Mouse (Mus musculus): ENCODE results near the gene Fancd2. TPM values are rescaled to one million over a fixed set of nuclear protein-coding genes. Genes with fewer than 3 reads are reported as not detected.

Gene Fancd2
- polyA plus RNA-seq (2012; rRNA removed), result 16.9 and 20.6 TPM in 2 replicates

DNA sequence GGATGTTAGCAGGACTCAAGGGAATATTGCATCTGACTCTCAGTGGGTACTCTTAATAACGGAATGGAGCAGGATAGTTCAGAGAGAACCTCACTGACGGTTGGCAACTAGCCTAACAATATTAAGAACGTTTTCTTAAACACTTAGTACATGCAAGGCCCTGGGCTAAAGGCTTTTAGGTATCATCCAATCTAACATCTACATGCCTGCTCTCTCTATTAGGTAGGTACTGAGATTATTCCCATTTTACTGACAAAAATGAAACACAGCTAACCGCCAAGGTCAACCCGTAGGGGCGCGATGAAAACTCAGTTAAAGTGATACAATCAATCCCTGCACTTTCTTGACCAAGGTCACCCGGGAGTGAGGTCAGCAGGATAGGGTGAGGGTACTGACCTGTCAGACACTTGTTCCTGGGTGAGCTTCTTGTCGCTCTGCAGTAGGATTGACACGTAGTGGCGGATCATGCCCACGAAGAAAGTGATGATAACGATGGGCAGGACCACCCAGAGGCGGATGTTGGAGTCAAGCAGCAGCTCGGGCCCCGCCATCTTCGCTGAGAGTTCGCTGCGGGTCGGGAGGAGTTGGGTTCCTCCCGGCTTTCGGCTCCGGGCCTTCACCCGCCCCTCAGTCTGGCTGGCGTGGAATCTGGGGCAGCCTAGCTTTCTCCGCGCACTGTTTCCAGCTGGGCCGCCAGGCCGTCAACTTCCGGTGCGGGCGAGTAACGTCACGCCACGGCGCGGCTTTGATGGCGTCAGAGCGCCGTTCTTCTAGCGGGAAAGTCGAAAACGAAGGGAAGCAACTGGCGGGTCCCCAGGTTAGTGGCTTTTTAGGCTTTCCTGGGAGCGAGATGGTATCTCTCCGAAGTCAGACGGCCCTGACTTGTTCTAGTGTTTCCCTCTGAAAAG is at the start of gene Fancd2, which contains the start of gene Emc3:
TSS of gene Fancd2 (plus strand) at position 751 of the 908 bp plus-strand sequence.
TSS of gene Emc3 (minus strand) at position 721 of the 908 bp plus-strand sequence.

DNA sequence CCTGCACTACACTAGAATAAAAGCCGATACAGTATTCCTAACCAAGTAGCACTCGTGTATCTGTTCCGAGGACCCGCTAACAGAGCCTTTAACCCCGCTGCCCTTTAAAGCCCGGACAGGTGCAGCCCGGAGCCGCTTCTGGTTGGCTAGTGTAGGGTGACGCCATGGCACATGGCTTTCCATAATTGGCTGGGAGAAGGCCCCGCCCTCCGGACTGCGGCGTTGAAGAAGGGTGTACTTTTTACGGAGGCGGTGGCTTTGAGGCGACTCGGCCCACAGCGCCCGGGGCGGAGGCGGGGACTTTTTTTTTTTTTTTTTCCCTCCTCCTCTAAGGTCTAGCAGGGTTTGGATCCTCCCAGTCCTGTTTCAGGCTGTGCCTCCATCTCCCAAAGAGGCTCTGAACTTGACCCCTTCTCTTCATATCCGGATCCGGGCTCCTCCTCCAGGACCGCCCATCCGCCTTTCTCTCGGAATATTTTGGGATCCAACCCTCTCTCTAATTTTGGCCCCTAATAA is 48.3 kb upstream of the Fancd2 start, which contains the start of gene Creld1:
TSS of gene Creld1 (plus strand) at position 198 of the 516 bp plus-strand sequence.

DNA sequence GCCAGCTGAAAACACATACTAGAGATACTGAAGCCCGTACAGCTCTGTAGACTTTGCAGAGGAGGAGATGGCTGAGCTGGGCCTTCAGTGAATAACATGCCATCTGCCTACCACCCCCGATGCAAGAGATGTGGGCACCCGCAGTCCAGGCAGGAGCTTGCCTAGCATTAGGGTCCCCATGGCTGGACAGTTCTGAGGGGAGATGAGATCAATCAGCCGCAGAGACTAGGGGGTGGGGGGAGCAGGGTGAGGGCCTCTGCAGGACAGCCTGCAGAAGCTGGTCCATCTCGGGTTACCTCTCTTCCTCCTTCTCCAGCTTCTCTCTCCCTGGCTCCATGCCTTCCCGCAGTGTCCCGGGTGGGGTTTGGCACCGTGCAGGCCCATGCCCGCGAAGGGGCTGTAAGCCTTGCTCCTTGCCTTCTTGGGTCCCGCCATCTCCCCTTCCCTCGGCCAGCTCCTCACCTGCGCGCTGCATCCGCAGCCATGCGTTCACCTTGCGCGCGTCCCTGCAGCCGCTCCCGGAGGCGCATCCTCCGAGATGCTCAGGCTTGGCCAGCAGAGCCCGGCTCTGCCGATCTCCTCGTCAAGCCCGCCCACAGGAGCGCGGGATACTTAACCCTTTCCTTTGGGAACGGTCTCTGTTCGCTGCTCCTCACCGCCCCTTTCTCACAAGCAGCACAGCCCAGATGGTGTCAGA is 29.9 kb upstream of the Fancd2 start, which contains the start of gene Prrt3:
TSS of gene Prrt3 (minus strand) at position 544 of the 697 bp plus-strand sequence.

DNA sequence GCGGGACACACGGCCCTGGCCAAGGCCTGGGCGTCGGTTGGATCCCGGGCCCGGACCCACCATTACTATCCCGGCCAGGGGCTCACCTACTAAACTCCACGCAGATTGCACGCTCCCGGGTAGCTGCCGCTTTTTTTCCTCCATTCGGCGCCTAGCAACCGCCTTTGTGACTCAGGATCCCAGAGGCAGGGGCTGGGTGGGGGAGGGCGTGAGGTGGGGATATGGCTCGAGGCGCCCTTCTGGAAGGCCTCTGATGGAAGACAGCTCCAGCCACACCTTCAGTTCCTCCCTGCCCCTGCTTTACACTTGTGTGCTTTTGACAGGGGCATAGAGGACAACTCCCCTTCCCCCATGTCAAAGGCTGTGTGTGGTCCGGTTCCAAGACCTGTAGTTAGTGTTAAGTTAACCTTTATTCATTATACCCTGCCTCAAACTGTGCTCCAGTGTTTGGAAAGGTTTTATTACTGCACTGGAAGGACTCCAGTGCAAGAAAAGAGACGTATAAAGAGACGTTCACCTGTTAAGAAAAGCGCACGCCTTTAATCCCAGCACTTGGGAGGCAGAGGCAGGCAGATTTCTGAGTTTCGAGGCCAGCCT is 69.2 kb downstream of the Fancd2 start, which contains the start of gene Fancd2os:
TSS of gene Fancd2os (minus strand) at position 173 of the 597 bp plus-strand sequence.

DNA sequence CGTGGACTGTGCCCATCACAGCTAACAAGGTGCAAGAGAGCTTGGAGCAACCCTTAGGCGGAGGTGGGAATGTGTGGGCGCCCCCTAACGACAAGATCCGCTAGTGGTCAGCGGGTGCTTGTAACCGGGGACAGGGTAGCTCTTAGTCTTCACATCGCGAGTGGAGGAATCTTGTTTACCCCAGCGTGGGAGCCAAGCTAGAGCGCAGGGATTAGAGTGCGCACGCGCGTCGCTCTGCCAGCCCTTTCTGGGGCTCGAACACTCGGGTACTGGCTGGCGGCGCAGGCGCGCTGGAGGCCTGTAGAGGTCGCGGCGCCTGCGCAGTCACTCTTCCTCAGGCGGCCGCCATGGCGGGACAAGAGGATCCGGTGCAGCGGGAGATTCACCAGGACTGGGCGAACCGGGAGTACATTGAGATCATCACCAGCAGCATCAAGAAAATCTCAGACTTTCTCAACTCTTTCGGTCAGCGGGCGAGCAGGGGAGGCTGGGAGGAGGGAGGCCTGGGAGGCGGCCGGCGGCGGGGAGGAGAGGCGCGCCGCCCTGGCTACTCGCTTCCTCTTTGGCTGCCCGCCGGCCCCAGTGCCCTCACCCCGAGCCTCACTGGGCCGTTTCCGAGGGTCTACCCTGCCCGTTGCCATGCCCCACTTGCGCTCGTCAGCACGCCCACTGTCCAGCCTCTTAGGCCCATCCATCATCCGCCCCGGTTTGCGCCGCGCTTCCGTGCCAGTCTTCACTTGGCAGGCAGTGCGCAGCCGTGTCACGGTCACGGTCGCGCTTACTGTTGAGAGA is 73.1 kb downstream of the Fancd2 start, which contains the start of gene Brk1:
TSS of gene Brk1 (plus strand) at position 341 of the 792 bp plus-strand sequence.

DNA sequence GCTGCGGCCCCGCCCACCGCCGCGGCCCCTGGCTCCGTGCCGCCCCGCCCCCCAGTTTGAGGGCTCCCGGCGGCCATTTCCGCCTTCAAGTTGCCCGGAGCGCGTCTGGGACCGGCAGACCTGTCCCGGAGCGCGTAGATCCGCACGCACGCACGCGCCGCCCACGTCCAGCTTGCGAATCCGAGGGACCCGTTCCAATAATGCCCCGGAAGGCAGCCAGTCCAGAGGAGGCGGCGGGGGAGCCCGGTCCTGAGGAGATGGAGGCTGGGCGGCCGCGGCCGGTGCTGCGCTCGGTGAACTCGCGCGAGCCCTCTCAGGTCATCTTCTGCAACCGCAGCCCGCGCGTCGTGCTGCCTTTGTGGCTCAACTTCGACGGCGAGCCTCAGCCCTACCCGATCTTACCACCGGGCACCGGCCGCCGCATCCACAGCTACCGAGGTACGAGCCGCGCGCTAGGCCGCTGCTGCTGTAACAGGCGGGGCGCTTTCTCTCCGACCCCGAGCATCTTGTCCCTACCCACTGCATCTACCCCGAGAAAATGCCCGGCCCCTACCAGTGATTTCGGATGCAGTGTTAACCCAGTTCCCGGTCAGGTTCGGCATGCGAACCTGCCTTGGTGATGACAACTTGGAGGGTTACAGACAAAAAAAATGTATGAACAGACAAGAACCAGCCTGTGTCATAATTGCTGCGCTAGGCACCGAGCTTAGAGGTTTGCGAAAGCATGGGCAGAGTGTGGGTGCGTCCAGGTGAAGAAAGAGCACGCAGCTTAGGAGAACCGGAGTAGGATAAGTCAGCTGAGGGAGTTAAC is 92.7 kb downstream of the Fancd2 start, which contains the start of gene Vhl:
TSS of gene Vhl (plus strand) at position 19 of the 811 bp plus-strand sequence.

DNA sequence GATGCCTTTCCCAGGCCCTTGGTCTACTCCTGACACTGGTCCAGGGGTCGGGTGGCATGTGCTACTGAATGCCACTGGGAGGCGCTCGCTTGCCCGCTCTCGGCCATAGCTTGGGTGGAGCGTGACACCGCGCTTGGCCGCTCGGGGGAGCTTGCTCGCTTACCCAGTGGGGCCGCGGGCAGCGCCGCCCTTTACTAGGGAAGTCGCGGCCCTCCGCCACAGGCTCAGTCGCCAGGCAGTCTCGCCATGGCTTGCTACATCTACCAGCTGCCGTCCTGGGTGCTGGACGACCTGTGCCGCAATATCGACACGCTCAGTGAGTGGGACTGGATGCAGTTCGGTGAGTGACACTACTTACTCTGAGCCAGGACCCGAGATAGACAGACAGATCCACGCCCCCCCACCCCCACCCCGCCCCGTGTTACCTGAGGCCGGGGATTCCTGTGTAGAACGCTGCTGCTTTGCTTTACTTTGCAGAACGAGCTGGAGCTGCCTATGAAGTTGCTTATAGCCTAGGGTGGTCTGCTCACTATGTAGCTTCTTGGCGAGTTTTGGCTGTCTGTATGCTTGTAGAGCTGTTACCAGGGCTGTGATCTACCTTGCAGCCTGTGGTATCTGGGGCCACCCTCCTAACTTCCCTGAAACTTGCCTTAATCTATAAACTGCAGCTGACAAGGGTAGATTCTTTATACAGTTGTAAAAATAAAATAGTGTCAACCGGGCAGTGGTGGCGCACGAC is 107.0 kb downstream of the Fancd2 start, which contains the start of gene Irak2:
TSS of gene Irak2 (plus strand) at position 166 of the 739 bp plus-strand sequence.

Other genes starting within 250 kb of the Fancd2 start
- gene Cpne9, start 249.4 kb upstream of the Fancd2 start, polyA plus RNA-seq (2012; rRNA removed), result 0.11 and 0.37 TPM in 2 replicates
- 44.3 and 47.2 TPM in 2 replicates for gene Brpf1, start 224.5 kb upstream of the Fancd2 start, polyA plus RNA-seq (2012; rRNA removed)
- 14.8 and 21.2 TPM in 2 replicates for gene Ogg1, start 204.7 kb upstream of the Fancd2 start, polyA plus RNA-seq (2012; rRNA removed)
- 33.0 and 41.1 TPM in 2 replicates for gene Camk1, start 187.7 kb upstream of the Fancd2 start, polyA plus RNA-seq (2012; rRNA removed)
- gene Tada3, start 153.8 kb upstream of the Fancd2 start, polyA plus RNA-seq (2012; rRNA removed), result 42.3 and 67.4 TPM in 2 replicates
- 106 and 112 TPM in 2 replicates for gene Arpc4, start 153.6 kb upstream of the Fancd2 start, polyA plus RNA-seq (2012; rRNA removed)
- 13.6 and 16.4 TPM in 2 replicates for gene Ttll3, start 142.4 kb upstream of the Fancd2 start, polyA plus RNA-seq (2012; rRNA removed)
- 28.4 and 33.2 TPM in 2 replicates for gene Rpusd3, start 112.3 kb upstream of the Fancd2 start, polyA plus RNA-seq (2012; rRNA removed)
- 0.04 TPM in 2 replicates for gene Cidec, start 95.9 kb upstream of the Fancd2 start, polyA plus RNA-seq (2012; rRNA removed)
- gene Jagn1, start 89.1 kb upstream of the Fancd2 start, polyA plus RNA-seq (2012; rRNA removed), result 34.3 and 56.9 TPM in 2 replicates
- 0.66 and 1.4 TPM in 2 replicates for gene Il17re, start 73.2 kb upstream of the Fancd2 start, polyA plus RNA-seq (2012; rRNA removed)
- gene Il17rc, start 60.3 kb upstream of the Fancd2 start, polyA plus RNA-seq (2012; rRNA removed), result 2.8 and 3.6 TPM in 2 replicates
- 21.3 and 43.5 TPM in 2 replicates for gene Creld1, start 48.4 kb upstream of the Fancd2 start, polyA plus RNA-seq (2012; rRNA removed)
- 1.3 and 1.7 TPM in 2 replicates for gene Prrt3, start 29.8 kb upstream of the Fancd2 start, polyA plus RNA-seq (2012; rRNA removed)
- gene Emc3, start within 50 bp of the Fancd2 start, polyA plus RNA-seq (2012; rRNA removed), result 27.6 and 47.2 TPM in 2 replicates
- 0.07 TPM in 1 of 2 replicates, not detected in the other for gene Fancd2os, start 69.0 kb downstream of the Fancd2 start, polyA plus RNA-seq (2012; rRNA removed)
- gene Brk1, start 73.1 kb downstream of the Fancd2 start, polyA plus RNA-seq (2012; rRNA removed), result 189 and 208 TPM in 2 replicates
- 33.9 and 52.3 TPM in 2 replicates for gene Vhl, start 92.3 kb downstream of the Fancd2 start, polyA plus RNA-seq (2012; rRNA removed)
- 6.1 and 10.3 TPM in 2 replicates for gene Irak2, start 106.8 kb downstream of the Fancd2 start, polyA plus RNA-seq (2012; rRNA removed)
- 23.7 and 28.2 TPM in 2 replicates for gene Tatdn2, start 165.4 kb downstream of the Fancd2 start, polyA plus RNA-seq (2012; rRNA removed)
- 0.62 and 0.71 TPM in 2 replicates for gene Ghrl, start 188.2 kb downstream of the Fancd2 start, polyA plus RNA-seq (2012; rRNA removed)
- gene Sec13, start 209.1 kb downstream of the Fancd2 start, polyA plus RNA-seq (2012; rRNA removed), result 136 and 247 TPM in 2 replicates

Data from central nervous system, embryonic 11.5 days (tissue).